Mouse (Mus musculus): ENCODE results near the gene Psmb11. TPM values are rescaled to one million over a fixed set of nuclear protein-coding genes. Genes with fewer than 3 reads are reported as not detected.

Gene Psmb11
- polyA plus RNA-seq, 1 experiment: 0.47 TPM

DNA sequence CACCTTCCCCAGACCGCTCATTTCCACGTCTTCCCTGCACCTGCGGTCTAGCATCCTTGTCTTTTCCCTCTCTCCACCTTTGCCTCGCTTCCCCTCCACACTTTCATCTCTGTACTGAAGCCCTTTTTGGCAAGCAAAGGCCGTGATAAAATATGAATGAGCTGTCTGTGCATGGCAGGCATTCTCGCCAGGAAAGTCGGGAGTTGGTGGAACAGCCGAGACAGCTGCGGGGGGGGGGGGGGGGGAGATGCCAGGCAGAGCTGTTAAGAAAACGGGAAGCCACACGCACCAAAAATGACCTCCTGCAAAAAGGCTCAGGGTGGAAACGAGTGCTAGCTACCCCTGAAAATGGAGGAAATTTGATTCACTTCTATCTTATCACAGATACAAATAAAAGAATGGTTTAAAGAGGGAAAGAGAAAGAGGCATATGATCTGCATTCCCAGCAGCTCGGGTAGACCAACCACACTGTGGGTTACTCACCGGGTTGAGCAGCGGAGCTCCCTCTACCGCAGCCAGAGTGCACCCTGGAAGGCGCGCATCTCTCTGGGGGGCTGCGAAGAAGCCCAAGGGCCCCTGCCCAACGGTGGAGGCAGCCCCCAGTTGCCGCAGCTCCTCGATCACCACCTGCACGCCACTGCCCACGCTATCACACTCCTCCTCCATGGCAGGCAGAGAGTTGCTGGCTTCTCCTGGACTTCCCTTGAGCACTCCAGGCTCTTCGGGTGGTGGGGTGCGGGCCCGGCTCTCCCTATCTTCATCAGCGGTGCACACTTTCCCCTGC, 26.4 kb upstream of the Psmb11 start:
- no peaks in the 10 kb centered on the region for H3K4me1 ChIP-seq (ENCODE audit: control insufficient read depth, insufficient read depth, low read length)
- H3K27ac ChIP-seq (ENCODE audit: control insufficient read depth, insufficient read depth, low read depth, low read length, poor library complexity): no peak overlapping the region
- 90% methylated on average over 28 of the region's 28 CpGs for WGBS
- no peak overlapping the region for H3K4me3 ChIP-seq (replicated peaks; ENCODE audit: control insufficient read depth, low read depth, low read length)
- no peak for TF ChIP-seq POLR2A (IDR thresholded peaks at IDR 0.05; ENCODE audit: borderline replicate concordance, control insufficient read depth, low read depth, low read length)
- no peak for TF ChIP-seq CTCF (IDR thresholded peaks at IDR 0.05; ENCODE audit: control insufficient read depth, insufficient read depth, low read length)

DNA sequence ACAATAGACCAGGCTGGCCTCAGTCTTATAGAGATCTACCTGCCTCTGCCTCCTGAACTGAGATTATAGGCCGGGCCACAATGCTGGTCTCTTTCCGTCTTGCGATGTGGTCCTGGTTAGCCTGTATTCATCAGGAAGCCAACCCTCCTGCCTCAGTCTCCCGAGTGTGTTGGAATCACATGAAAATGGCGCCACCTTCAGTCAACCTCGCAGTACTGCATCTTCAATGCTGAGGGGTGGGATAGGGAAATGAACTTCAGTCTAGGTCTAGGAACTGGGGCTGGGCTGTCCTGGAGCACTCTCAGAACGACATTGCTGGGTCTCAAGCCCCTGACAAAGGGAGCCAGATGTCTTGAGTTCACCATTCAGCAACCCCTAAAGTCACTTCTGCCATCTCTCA, 24.1 kb upstream of the Psmb11 start:
- H3K4me1 ChIP-seq (ENCODE audit: control insufficient read depth, insufficient read depth, low read length): no peaks in the 10 kb centered on the region
- no peak overlapping the region for H3K27ac ChIP-seq (ENCODE audit: control insufficient read depth, insufficient read depth, low read depth, low read length, poor library complexity)
- 66% methylated on average over 7 of the region's 7 CpGs for WGBS
- no peak overlapping the region for H3K4me3 ChIP-seq (replicated peaks; ENCODE audit: control insufficient read depth, low read depth, low read length)
- TF ChIP-seq POLR2A (IDR thresholded peaks at IDR 0.05; ENCODE audit: borderline replicate concordance, control insufficient read depth, low read depth, low read length): no peak
- TF ChIP-seq CTCF (IDR thresholded peaks at IDR 0.05; ENCODE audit: control insufficient read depth, insufficient read depth, low read length): peak; percentile 69

DNA sequence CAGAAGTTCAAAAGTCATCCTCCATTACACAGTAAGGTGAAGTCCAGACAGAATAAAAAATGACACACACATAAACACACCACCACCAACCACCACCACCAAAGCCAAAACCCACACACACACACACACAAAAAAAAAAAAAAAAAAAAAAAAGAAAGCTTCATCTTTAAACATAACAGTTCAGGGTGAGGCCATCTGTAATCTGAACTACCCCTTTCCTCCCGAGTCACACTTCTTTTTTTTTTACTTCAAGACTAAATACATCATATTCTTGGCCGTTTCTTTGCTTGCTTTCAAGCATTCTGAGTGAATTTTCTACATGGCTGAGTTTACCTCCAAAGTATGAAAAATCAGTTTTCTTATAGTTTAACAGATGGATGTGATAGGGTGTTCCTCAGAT, 19.6 kb upstream of the Psmb11 start:
- H3K4me3 ChIP-seq (replicated peaks; ENCODE audit: control insufficient read depth, low read depth, low read length): no peak overlapping the region

DNA sequence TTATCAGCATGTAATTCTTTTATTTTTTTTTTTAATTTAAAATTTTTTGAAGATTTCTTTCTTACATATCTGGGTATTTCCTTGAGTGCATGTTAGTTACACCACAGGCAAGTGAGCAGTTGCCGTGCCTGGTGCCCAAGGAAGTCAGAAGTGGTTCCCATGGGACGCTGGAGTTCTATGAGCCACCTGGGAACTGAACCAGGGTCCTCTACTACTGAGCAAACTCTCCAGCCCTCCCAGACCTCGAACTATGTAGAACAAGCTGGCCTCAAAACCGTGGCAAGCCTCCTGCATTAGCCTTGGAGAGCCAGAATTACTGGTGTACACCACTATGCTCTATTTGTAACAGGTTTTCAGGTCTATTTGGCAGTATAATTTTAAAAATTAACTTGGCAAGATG, 18.6 kb upstream of the Psmb11 start:
- H3K4me1 ChIP-seq (ENCODE audit: control insufficient read depth, insufficient read depth, low read length): no peaks in the 10 kb centered on the region; the same call in 1 of the 2 replicates
- no peak for TF ChIP-seq POLR2A (IDR thresholded peaks at IDR 0.05; ENCODE audit: borderline replicate concordance, control insufficient read depth, low read depth, low read length)
- no peak for TF ChIP-seq CTCF (IDR thresholded peaks at IDR 0.05; ENCODE audit: control insufficient read depth, insufficient read depth, low read length)
- H3K4me3 ChIP-seq (replicated peaks; ENCODE audit: control insufficient read depth, low read depth, low read length): no peak overlapping the region
- 46% methylated on average over 4 of the region's 4 CpGs for WGBS
- H3K27ac ChIP-seq (ENCODE audit: control insufficient read depth, insufficient read depth, low read depth, low read length, poor library complexity): 0 out of 2 replicates have a peak overlapping the region, but pooled peaks have one; percentile 35

More for the DNA sequence above, 19.6 kb upstream of the Psmb11 start:
- TF ChIP-seq POLR2A (IDR thresholded peaks at IDR 0.05; ENCODE audit: borderline replicate concordance, control insufficient read depth, low read depth, low read length) (no peak), CTCF (IDR thresholded peaks at IDR 0.05; ENCODE audit: control insufficient read depth, insufficient read depth, low read length) (no peak)
- no peak overlapping the region for H3K27ac ChIP-seq (ENCODE audit: control insufficient read depth, insufficient read depth, low read depth, low read length, poor library complexity)
- WGBS: 28% methylated on average over 2 of the region's 2 CpGs
- H3K4me1 ChIP-seq (ENCODE audit: control insufficient read depth, insufficient read depth, low read length): no peaks in the 10 kb centered on the region; the same call in 1 of the 2 replicates

DNA sequence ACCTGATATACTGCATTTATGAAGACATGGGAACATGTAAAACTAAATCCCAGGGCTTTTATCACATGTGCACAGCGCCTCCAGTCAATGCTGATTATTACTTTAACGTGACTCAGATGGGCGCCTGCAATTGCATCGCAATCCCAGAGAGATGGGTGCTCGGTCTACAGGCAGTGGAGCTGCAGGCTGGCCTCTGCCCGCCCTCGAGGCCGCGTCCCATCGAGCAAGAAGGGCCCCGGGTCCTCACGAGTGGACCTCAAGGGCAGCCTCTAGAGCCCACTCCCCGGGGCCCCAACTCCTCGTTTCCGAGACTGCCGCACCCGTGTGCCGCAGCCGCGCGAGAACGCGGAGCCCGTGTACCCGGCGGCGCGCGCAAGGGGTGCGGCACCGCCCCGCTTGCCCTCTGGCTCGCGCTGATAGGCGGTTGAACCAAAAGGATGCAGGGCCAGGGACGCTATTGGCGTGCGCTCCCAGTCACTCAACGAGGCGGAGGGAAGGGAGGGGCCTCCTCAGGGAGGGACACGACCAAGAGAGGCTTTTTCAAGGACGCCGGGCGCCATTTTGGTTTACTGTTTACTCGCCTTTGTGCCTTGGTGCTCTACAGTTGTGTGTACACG, 18.1 kb upstream of the Psmb11 start:
- peak overlapping the region; percentile 85 for H3K27ac ChIP-seq (ENCODE audit: control insufficient read depth, insufficient read depth, low read depth, low read length, poor library complexity)
- under 1% methylated on average over 46 of the region's 46 CpGs for WGBS
- peak overlapping the region; percentile 73 for H3K4me3 ChIP-seq (replicated peaks; ENCODE audit: control insufficient read depth, low read depth, low read length)
- H3K4me1 ChIP-seq (ENCODE audit: control insufficient read depth, insufficient read depth, low read length): no peaks in the 10 kb centered on the region; the same call in 1 of the 2 replicates
- TF ChIP-seq POLR2A (IDR thresholded peaks at IDR 0.05; ENCODE audit: borderline replicate concordance, control insufficient read depth, low read depth, low read length) (peak; percentile 75; the same call in 1 of the 2 replicates), CTCF (IDR thresholded peaks at IDR 0.05; ENCODE audit: control insufficient read depth, insufficient read depth, low read length) (no peak)

DNA sequence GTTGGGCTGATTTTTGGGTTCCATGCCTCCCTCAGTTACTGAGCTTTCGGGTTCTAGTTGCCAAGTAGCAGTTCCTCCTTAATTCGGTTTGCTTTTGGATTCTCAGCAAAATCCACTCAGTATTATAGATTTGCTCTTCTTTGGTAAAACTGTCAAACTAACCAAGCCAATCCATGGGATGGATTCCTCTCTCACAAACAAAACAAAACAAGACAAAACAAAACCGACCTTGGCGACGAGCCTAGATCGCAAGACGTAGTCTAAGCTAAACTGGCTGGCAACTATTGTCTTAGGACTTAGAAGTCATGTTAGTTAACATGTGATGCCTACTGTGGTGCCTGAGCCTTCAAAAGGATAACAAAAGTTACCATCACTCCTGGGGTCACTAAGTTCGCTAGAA, 17.5 kb upstream of the Psmb11 start:
- H3K27ac ChIP-seq (ENCODE audit: control insufficient read depth, insufficient read depth, low read depth, low read length, poor library complexity): peak overlapping the region; percentile 53
- TF ChIP-seq POLR2A (IDR thresholded peaks at IDR 0.05; ENCODE audit: borderline replicate concordance, control insufficient read depth, low read depth, low read length) (no peak), CTCF (IDR thresholded peaks at IDR 0.05; ENCODE audit: control insufficient read depth, insufficient read depth, low read length) (no peak)
- no peaks in the 10 kb centered on the region; the same call in 1 of the 2 replicates for H3K4me1 ChIP-seq (ENCODE audit: control insufficient read depth, insufficient read depth, low read length)
- WGBS: 84% methylated on average over 8 of the region's 8 CpGs
- peak overlapping the region; percentile 73 for H3K4me3 ChIP-seq (replicated peaks; ENCODE audit: control insufficient read depth, low read depth, low read length)

DNA sequence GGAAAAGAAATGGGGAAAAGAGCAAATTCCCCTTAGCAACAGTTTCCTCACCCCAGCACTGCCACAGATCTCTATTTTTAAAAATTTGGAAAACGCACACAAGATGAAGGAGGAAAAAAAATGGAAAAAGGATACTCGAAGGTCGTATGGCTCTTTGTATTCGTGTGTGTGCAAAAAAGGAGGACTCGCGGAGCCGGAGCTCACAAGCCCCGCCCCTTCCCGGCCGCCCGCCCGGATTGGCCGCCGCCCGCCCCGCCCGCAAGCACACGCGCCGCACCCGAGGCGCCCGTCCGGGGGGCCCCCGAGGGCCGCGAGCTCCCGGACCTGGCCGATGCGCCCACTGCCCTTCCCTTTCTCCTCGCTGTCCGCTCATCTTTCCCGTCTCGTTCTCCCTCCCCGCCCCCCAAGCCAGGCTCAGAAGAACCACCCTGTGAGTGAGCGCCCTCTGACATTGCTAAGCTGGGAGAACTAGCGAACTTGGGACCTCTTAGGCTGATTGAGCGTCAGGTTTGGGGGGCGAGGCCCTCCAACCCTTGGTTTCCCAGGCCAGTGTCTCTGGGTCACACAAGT, 15.4 kb upstream of the Psmb11 start, which contains the start of gene 4931414P19Rik:
4931414P19Rik (minus strand) TSS at position 242 of the 570 bp plus-strand sequence.
- no peaks in the 10 kb centered on the region; the same call in 1 of the 2 replicates for H3K4me1 ChIP-seq (ENCODE audit: control insufficient read depth, insufficient read depth, low read length)
- H3K4me3 ChIP-seq (replicated peaks; ENCODE audit: control insufficient read depth, low read depth, low read length): peak within 1 kb of the TSS; percentile 80
- H3K27ac ChIP-seq (ENCODE audit: control insufficient read depth, insufficient read depth, low read depth, low read length, poor library complexity): peak within 1 kb of the TSS; percentile 61
- no peak for TF ChIP-seq CTCF (IDR thresholded peaks at IDR 0.05; ENCODE audit: control insufficient read depth, insufficient read depth, low read length)
- peak; percentile 58; the same call in 1 of the 2 replicates for TF ChIP-seq POLR2A (IDR thresholded peaks at IDR 0.05; ENCODE audit: borderline replicate concordance, control insufficient read depth, low read depth, low read length)
- under 1% methylated on average over 39 of the region's 39 CpGs for WGBS

DNA sequence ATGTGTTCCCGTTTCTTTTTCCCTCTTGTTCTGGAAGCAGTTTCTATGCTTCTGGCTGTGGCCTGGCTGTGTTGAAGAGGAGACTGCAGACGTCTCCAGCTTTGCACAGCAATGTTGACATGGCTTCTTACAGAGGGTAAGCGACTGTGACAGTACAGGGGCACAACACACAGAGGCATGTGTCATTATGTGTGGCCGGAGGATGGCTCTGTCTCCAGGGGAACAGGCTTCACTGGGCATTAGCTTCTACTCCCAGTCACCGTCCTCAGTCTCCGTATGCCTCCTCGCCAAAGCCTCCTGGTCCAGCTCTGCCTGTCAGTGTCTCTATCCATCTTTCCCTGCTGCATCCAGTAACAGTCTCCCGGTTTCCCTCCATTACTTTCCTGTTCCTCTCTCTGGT, 14.0 kb upstream of the Psmb11 start:
- no peak for TF ChIP-seq CTCF (IDR thresholded peaks at IDR 0.05; ENCODE audit: control insufficient read depth, insufficient read depth, low read length)
- no peak for TF ChIP-seq POLR2A (IDR thresholded peaks at IDR 0.05; ENCODE audit: borderline replicate concordance, control insufficient read depth, low read depth, low read length)
- Histone ChIP-seq H3K4me1 (ENCODE audit: control insufficient read depth, insufficient read depth, low read length) (no peaks in the 10 kb centered on the region; the same call in 1 of the 2 replicates), H3K27ac (ENCODE audit: control insufficient read depth, insufficient read depth, low read depth, low read length, poor library complexity) (no peak overlapping the region), H3K4me3 (replicated peaks; ENCODE audit: control insufficient read depth, low read depth, low read length) (no peak overlapping the region)
- 79% methylated on average over 8 of the region's 8 CpGs for WGBS

All from bone marrow, adult 2 months (tissue).